Mouse (Mus musculus): ENCODE data around the gene F2r.

The F2r gene

GRCm38 (mm10) chr13:95587628-95588027, 30.7 kb downstream of the F2r start:
- DNase-seq: no peak

GRCm38 (mm10) chr13:95584898-95585297, 33.4 kb downstream of the F2r start:
- no peak for DNase-seq

- no peak for DNase-seq
Observed at GRCm38 (mm10) chr13:95583237-95584189, 34.8 kb downstream of the F2r start.

- DNase-seq: no peak
Observed at GRCm38 (mm10) chr13:95581850-95582249, 36.4 kb downstream of the F2r start.

GRCm38 (mm10) chr13:95578016-95578697, 40.1 kb downstream of the F2r start:
- no peak for DNase-seq

GRCm38 (mm10) chr13:95570877-95571276, 47.4 kb downstream of the F2r start:
- no peak for DNase-seq

- no peak for DNase-seq
Observed at GRCm38 (mm10) chr13:95569326-95569725, 49.0 kb downstream of the F2r start.

GRCm38 (mm10) chr13:95568336-95568735, 50.0 kb downstream of the F2r start:
- DNase-seq: no peak

GRCm38 (mm10) chr13:95566841-95567551, 51.3 kb downstream of the F2r start:
- DNase-seq: no peak

- DNase-seq: peak; percentile 63
Observed at GRCm38 (mm10) chr13:95563693-95564092, 54.6 kb downstream of the F2r start.

- DNase-seq: no peak
Observed at GRCm38 (mm10) chr13:95563066-95563610, 55.1 kb downstream of the F2r start.

GRCm38 (mm10) chr13:95557326-95557725, 61.0 kb downstream of the F2r start:
- DNase-seq: no peak

GRCm38 (mm10) chr13:95553885-95554492, 64.3 kb downstream of the F2r start:
- no peak for DNase-seq
